Mouse (Mus musculus) MEL (cell line): ENCODE data around the gene Gm20388. TPM values are rescaled to one million over a fixed set of nuclear protein-coding genes. Genes with fewer than 3 reads are reported as not detected.

Experiments
- DNase-seq: peaks from one replicate; pipeline ENCODE4 v3.0.0; 2011; ENCODE audit warnings: low read depth, low spot score
- H3K27ac ChIP-seq: 2 replicates; pipeline ENCODE4 v1.5.1; 2012; ENCODE audit warnings: low read depth, mild to moderate bottlenecking, control low read depth, low read length, moderate library complexity; ENCODE audit not compliant: control insufficient read depth
- H3K27me3 ChIP-seq, 2 experiments: fragments of 150-350 bp in 1 of 2; sonication (generic) in 1 of 2; 2 replicates each; pipeline ENCODE4 v1.6.1; 2012; ENCODE audit warnings: low read length in 2 of 2, mild to moderate bottlenecking in 2 of 2, improper control_type of control experiment in 1 of 2, moderate library complexity in 1 of 2; ENCODE audit not compliant: insufficient read depth in 2 of 2, control insufficient read depth in 1 of 2
- H3K36me3 ChIP-seq, 2 experiments: 2 replicates each; pipeline ENCODE4 v1.6.1; 2012 to 2014; ENCODE audit warnings: low read length in 2 of 2, improper control_type of control experiment in 1 of 2, inconsistent platforms in 1 of 2, mild to moderate bottlenecking in 1 of 2; ENCODE audit not compliant: insufficient read depth in 2 of 2, control insufficient read depth in 1 of 2
- H3K4me1 ChIP-seq, 2 experiments: fragments of 150-350 bp in 1 of 2; sonication (generic) in 1 of 2; 2 replicates each; pipeline ENCODE4 v1.6.1; 2012; ENCODE audit warnings: low read length in 2 of 2, improper control_type of control experiment in 1 of 2, mild to moderate bottlenecking in 1 of 2; ENCODE audit not compliant: insufficient read depth in 2 of 2, control insufficient read depth in 1 of 2
- H3K4me3 ChIP-seq, 2 experiments: fragments of 150-350 bp in 1 of 2; sonication (generic) in 1 of 2; 2 replicates each; pipeline ENCODE4 v1.5.1; 2012; ENCODE audit warnings: low read depth in 2 of 2, low read length in 2 of 2, mild to moderate bottlenecking in 2 of 2, moderate library complexity in 2 of 2, control low read depth in 1 of 2, improper control_type of control experiment in 1 of 2; ENCODE audit not compliant: control insufficient read depth in 1 of 2, insufficient read depth in 1 of 2
- H3K79me2 ChIP-seq: 2 replicates; pipeline ENCODE4 v1.6.1; 2012; ENCODE audit warnings: mild to moderate bottlenecking, low read length, moderate library complexity; ENCODE audit not compliant: control insufficient read depth, poor library complexity, insufficient read depth
- H3K9ac ChIP-seq: 2 replicates; pipeline ENCODE4 v1.6.1; 2012; ENCODE audit warnings: low read depth, mild to moderate bottlenecking, control low read depth, low read length, moderate library complexity; ENCODE audit not compliant: control insufficient read depth, poor library complexity, severe bottlenecking
- H3K9me3 ChIP-seq: fragments of 150-350 bp; sonication (generic); replicated peaks from 2 replicates; pipeline ENCODE4 v1.6.1; 2012; ENCODE audit warnings: mild to moderate bottlenecking, low read length, improper control_type of control experiment, moderate library complexity; ENCODE audit not compliant: insufficient read depth
- BHLHE40 ChIP-seq: IDR thresholded peaks from 2 replicates; pipeline ENCODE4 v1.6.1; 2012; ENCODE audit warnings: low read depth, mild to moderate bottlenecking, inconsistent platforms, low read length, improper control_type of control experiment, borderline replicate concordance
- CHD1 ChIP-seq: IDR thresholded peaks from 2 replicates; pipeline ENCODE4 v1.6.1; 2012; ENCODE audit warnings: low read depth, mild to moderate bottlenecking, inconsistent platforms, low read length, improper control_type of control experiment
- CHD2 ChIP-seq: IDR thresholded peaks from 2 replicates; pipeline ENCODE4 v1.6.1; 2011; ENCODE audit warnings: low read length, improper control_type of control experiment
- CTCF ChIP-seq, 3 experiments: IDR thresholded peaks in 2 of 3; conservative IDR thresholded peaks in 1 of 3; 2 replicates each; pipeline ENCODE4 v1.5.1; 2011 to 2012; ENCODE audit warnings: low read length in 3 of 3, low read depth in 2 of 3, mild to moderate bottlenecking in 2 of 3, improper control_type of control experiment in 1 of 3, inconsistent platforms in 1 of 3, mixed read lengths in 1 of 3, moderate library complexity in 1 of 3; ENCODE audit not compliant: control insufficient read depth in 1 of 3, insufficient read depth in 1 of 3, poor library complexity in 1 of 3, severe bottlenecking in 1 of 3
- E2F4 ChIP-seq: IDR thresholded peaks from 2 replicates; pipeline ENCODE4 v1.6.1; 2011; ENCODE audit warnings: low read depth, low read length, improper control_type of control experiment, borderline replicate concordance
- ELF1 ChIP-seq: IDR thresholded peaks from 2 replicates; pipeline ENCODE4 v1.6.1; 2014; ENCODE audit warnings: low read depth, mild to moderate bottlenecking, inconsistent platforms, low read length, improper control_type of control experiment, moderate library complexity
- EP300 ChIP-seq, 2 experiments: IDR thresholded peaks; 2 replicates each; pipeline ENCODE4 v1.6.1; 2011; ENCODE audit warnings: improper control_type of control experiment in 2 of 2, low read length in 2 of 2, low read depth in 1 of 2, mild to moderate bottlenecking in 1 of 2
- ETS1 ChIP-seq: IDR thresholded peaks from 2 replicates; pipeline ENCODE4 v1.6.1; 2012; ENCODE audit warnings: low read depth, mild to moderate bottlenecking, inconsistent platforms, low read length, improper control_type of control experiment, moderate library complexity
- GABPA ChIP-seq: IDR thresholded peaks from 2 replicates; pipeline ENCODE4 v1.6.1; 2012; ENCODE audit warnings: low read depth, mild to moderate bottlenecking, inconsistent platforms, low read length, improper control_type of control experiment, moderate library complexity
- HCFC1 ChIP-seq: IDR thresholded peaks from 2 replicates; pipeline ENCODE4 v1.6.1; 2012; ENCODE audit warnings: low read depth, mild to moderate bottlenecking, inconsistent platforms, low read length, improper control_type of control experiment, moderate library complexity
- KAT2A ChIP-seq: conservative IDR thresholded peaks from 2 replicates; pipeline ENCODE4 v1.6.1; 2012; ENCODE audit warnings: low read depth, low read length, improper control_type of control experiment, inconsistent platforms
- MAFK ChIP-seq: IDR thresholded peaks from 2 replicates; pipeline ENCODE4 v1.6.1; 2011; ENCODE audit warnings: low read depth, mild to moderate bottlenecking, low read length, improper control_type of control experiment, borderline replicate concordance
- MAX ChIP-seq: IDR thresholded peaks from 2 replicates; pipeline ENCODE4 v1.6.1; 2011; ENCODE audit warnings: low read length, improper control_type of control experiment
- MXI1 ChIP-seq: IDR thresholded peaks from 2 replicates; pipeline ENCODE4 v1.6.1; 2011; ENCODE audit warnings: mild to moderate bottlenecking, low read depth, low read length, improper control_type of control experiment
- MYC ChIP-seq: IDR thresholded peaks from 2 replicates; pipeline ENCODE4 v1.6.1; 2011; ENCODE audit warnings: low read depth, mild to moderate bottlenecking, low read length, improper control_type of control experiment, moderate library complexity
- POLR2A ChIP-seq, 2 experiments: IDR thresholded peaks; 2 replicates each; pipeline ENCODE4 v1.6.1; 2011 to 2012; ENCODE audit warnings: low read length in 2 of 2, mild to moderate bottlenecking in 2 of 2, control low read depth in 1 of 2, improper control_type of control experiment in 1 of 2, low read depth in 1 of 2, moderate library complexity in 1 of 2; ENCODE audit not compliant: control insufficient read depth in 1 of 2, insufficient read depth in 1 of 2, poor library complexity in 1 of 2
- POLR2AphosphoS2 ChIP-seq: IDR thresholded peaks from 2 replicates; pipeline ENCODE4 v1.6.1; 2011; ENCODE audit warnings: low read length, improper control_type of control experiment
- POLR2AphosphoS5 ChIP-seq: IDR thresholded peaks from 2 replicates; pipeline ENCODE4 v1.6.1; 2012; ENCODE audit warnings: low read depth, borderline replicate concordance, mild to moderate bottlenecking, inconsistent platforms, low read length, moderate library complexity, mixed read lengths
- RCOR1 ChIP-seq: IDR thresholded peaks from 2 replicates; pipeline ENCODE4 v1.6.1; 2012; ENCODE audit warnings: low read depth, mild to moderate bottlenecking, inconsistent platforms, low read length, improper control_type of control experiment
- SIN3A ChIP-seq: IDR thresholded peaks from 2 replicates; pipeline ENCODE4 v1.6.1; 2012; ENCODE audit warnings: low read length, improper control_type of control experiment, inconsistent platforms
- SMC3 ChIP-seq: IDR thresholded peaks from 2 replicates; pipeline ENCODE4 v1.6.1; 2011; ENCODE audit warnings: low read depth, low read length, improper control_type of control experiment
- TAL1 ChIP-seq: IDR thresholded peaks from 2 replicates; pipeline ENCODE4 v1.6.1; 2012; ENCODE audit warnings: mild to moderate bottlenecking, inconsistent platforms, low read length, moderate library complexity, mixed read lengths
- TBP ChIP-seq: IDR thresholded peaks from 2 replicates; pipeline ENCODE4 v1.8.0; 2011; ENCODE audit warnings: low read depth, low read length, improper control_type of control experiment
- TCF12 ChIP-seq: IDR thresholded peaks from 2 replicates; pipeline ENCODE4 v1.6.1; 2014; ENCODE audit warnings: low read depth, mild to moderate bottlenecking, inconsistent platforms, low read length, improper control_type of control experiment, moderate library complexity
- UBTF ChIP-seq: IDR thresholded peaks from 2 replicates; pipeline ENCODE4 v1.6.1; 2012; ENCODE audit warnings: low read depth, mild to moderate bottlenecking, inconsistent platforms, low read length, improper control_type of control experiment, moderate library complexity, borderline replicate concordance; ENCODE audit not compliant: insufficient read depth
- USF1 ChIP-seq: IDR thresholded peaks from 2 replicates; pipeline ENCODE4 v1.6.1; 2014; ENCODE audit warnings: low read depth, mild to moderate bottlenecking, inconsistent platforms, low read length, improper control_type of control experiment, moderate library complexity
- ZMIZ1 ChIP-seq: IDR thresholded peaks from 2 replicates; pipeline ENCODE4 v1.6.1; 2012; ENCODE audit warnings: low read depth, mild to moderate bottlenecking, inconsistent platforms, low read length, improper control_type of control experiment, moderate library complexity
- polyA plus RNA-seq, 2 experiments: library from polyadenylated mRNA; stranded (reverse) in 1 of 2; unstranded in 1 of 2; fragments of >175 nt in 1 of 2; fragments of >200 nt in 1 of 2; gene quantifications; 2 replicates each; pipeline versions ENCODE4 v1.2.1 to v1.2.4; 2012; ENCODE audit warnings: low replicate concordance in 2 of 2, low read depth in 1 of 2; ENCODE audit not compliant: insufficient read length in 2 of 2, insufficient read depth in 1 of 2, missing spikeins in 1 of 2
- total RNA-seq: library from RNA; depleted of rRNA; stranded (reverse); fragments of 300-350 nt; gene quantifications from 2 replicates; pipeline ENCODE4 v1.2.3, GENCODE M21; 2012

Gene Gm20388
- total and polyA plus RNA-seq, 3 experiments: 11.1 to 17.8 TPM; not detected in 1

- peak; percentile 71; the same call in 1 of the 2 replicates for TF ChIP-seq ZMIZ1
- TF ChIP-seq E2F4: no peak
- peak; percentile 85 for TF ChIP-seq TAL1
- TF ChIP-seq SIN3A: peak; percentile 92
- peak; percentile 85 for TF ChIP-seq TBP
- peak; percentile 66; the same call in 1 of the 2 replicates for TF ChIP-seq CHD1
- TF ChIP-seq POLR2AphosphoS5: no peak
- TF ChIP-seq UBTF: no peak
- no peak for TF ChIP-seq GABPA
- TF ChIP-seq MAX: peak; percentile 68; the same call in 1 of the 2 replicates
- peak; percentile 39; the same call in 1 of the 2 replicates for TF ChIP-seq ELF1
- TF ChIP-seq POLR2AphosphoS2: peak; percentile 70
- no peak; the same call in 1 of the 2 replicates for TF ChIP-seq CHD2
- peak; percentile 38 for TF ChIP-seq USF1
- no peak for TF ChIP-seq CTCF (IDR thresholded peaks at IDR 0.05 in 2 of 3, conservative IDR thresholded peaks at IDR 0.05 in 1 of 3; ENCODE audit: control insufficient read depth in 1 of 3, insufficient read depth in 1 of 3, low read depth in 2 of 3, low read length in 3 of 3, poor library complexity in 1 of 3, severe bottlenecking in 1 of 3)
- peak; percentile 77 for TF ChIP-seq BHLHE40
- TF ChIP-seq RCOR1: peak; percentile 87; the same call in 1 of the 2 replicates
- 0 out of 2 replicates have a peak, but pooled peaks have one; percentile 25 for TF ChIP-seq KAT2A
- peak; percentile 66 for TF ChIP-seq HCFC1
- TF ChIP-seq, all 39 proteins: peak for 24
These were observed 2801.3 kb downstream of the Gm20388 start (continued) for GRCm38 (mm10) chr8:122711891-122712365.

- Histone ChIP-seq H3K36me3 (peaks cover 0 to 36% of the 10 kb centered on the region in 2 experiments; a peak in 2 of 4 replicates), H3K27ac (peak overlapping the region; percentile 97), H3K9ac (peak overlapping the region; percentile 69), H3K27me3 (no peaks in the 10 kb centered on the region), H3K9me3 (no peaks in the 10 kb centered on the region), H3K79me2 (no peaks in the 10 kb centered on the region; the same call in 1 of the 2 replicates), H3K4me1 (peaks cover 14 to 50% of the 10 kb centered on the region in 2 experiments), H3K4me3 (peak overlapping the region; percentile 8 to 34)
- TF ChIP-seq ELF1 (peak; percentile 42; the same call in 1 of the 2 replicates), TAL1 (no peak), MYC (no peak), MAX (no peak), POLR2A (IDR thresholded peaks at IDR 0.05; ENCODE audit: control insufficient read depth in 1 of 2, insufficient read depth in 1 of 2, low read depth in 1 of 2, low read length in 2 of 2, poor library complexity in 1 of 2) (peak in 1 of 2 experiments; percentile 15; a peak in 1 of 4 replicates), GABPA (no peak), UBTF (no peak), MAFK (no peak), CHD2 (no peak), MXI1 (no peak; the same call in 1 of the 2 replicates), SMC3 (no peak), USF1 (no peak), ETS1 (peak; percentile 71), BHLHE40 (peak; percentile 29; the same call in 1 of the 2 replicates), EP300 (IDR thresholded peaks at IDR 0.05; ENCODE audit: low read depth in 1 of 2, low read length in 2 of 2) (peak in 1 of 2 experiments; percentile 50; a peak in 1 of 4 replicates), TCF12 (peak; percentile 84)
- peak; percentile 82 for DNase-seq
These were observed 2801.9 kb downstream of the Gm20388 start for GRCm38 (mm10) chr8:122712411-122713156.
